Mouse (Mus musculus): ENCODE measurements at regions not wholly inside any gene's neighbourhood (a gene's known extent, or its start where the extent isn't known, plus 50 kb on each side); places are given as distances from the start of the nearest gene placed in this dataset.
"Not testable (repeated sequence)": the region's sequence is repeated elsewhere in the genome, so short reads cannot be mapped to it uniquely, and the experiment has no call there.

DNA sequence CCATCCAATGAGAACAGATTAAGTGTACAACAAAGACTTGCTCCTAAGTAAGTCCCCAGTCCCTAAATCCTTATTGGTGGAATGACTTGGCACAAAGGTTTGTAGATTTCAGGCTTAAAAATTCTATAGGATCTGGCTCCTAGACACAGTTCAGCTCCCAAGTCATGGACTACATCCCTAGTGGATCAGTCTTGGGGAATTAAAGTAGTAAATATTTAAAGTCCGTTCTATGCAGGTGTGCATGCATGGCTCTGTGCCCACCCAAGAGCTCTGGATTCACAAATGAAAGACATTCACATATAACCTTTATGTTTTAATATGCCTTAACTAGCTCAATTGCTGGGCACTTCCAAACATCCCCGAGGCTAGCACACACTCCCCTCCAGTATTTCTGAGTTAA, 162.8 kb downstream of the Akr1d1 start:
- DNase-seq (ENCODE audit: low spot score): no peak

DNA sequence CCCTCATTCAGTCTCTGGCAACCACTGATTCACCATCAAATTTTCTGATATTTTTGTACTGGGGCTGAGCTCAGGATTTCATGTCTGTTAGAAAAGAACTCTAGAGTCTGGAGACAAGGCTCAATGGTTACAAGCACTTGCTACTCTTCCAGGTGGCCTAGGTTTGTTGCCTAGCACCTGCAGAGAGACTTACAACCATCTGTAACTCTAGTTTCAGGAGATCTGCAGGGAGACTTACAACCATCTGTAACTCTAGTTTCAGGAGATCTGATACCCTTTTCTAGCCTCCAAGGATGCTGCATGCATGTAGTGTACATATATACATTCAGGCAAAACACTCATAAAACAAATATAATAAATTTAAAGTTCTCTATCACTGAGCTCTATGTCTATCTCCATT, 166.1 kb downstream of the Akr1d1 start:
- DNase-seq (ENCODE audit: low spot score): no peak

DNA sequence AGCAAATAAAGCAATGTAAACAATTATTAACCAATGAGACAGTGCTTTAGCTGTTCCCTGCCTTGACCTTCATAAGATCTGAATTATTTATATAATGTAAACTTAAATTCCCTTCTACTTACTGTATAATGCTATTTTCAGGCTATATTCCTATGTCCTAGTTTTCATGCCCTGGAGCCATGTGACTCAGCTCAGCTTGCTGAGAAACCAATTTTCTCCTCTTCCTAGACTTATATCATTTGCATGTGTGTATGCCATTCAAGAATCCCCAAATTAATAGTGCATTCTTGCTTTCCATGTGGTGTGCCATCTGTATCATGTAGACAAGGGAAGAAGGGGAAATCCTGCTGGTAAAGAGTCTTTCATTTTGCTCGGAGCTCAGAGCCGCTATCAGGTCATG, 166.7 kb upstream of the Trim24 start:
- no peak for DNase-seq (ENCODE audit: low spot score)

DNA sequence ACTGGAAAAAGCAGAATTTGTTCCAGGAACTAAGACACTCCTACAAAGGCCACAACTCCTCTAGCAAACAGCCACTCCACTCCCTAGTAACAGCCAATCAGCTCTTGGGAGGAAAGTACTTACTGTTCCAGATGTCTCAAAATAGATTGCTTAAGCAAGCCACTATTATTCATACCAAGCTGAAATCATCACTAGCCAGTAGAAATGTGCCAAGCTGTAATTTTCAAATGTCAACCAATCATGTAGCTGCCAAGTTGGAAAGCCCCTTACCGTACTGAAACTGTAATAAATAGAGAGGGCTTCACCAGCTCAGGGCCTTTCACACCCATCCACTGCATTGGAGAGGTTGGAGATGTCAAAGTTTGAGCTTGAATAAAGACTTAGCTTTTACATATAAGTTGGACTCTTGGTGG, 164.9 kb upstream of the Trim24 start:
- no peak for DNase-seq (ENCODE audit: low spot score)

DNA sequence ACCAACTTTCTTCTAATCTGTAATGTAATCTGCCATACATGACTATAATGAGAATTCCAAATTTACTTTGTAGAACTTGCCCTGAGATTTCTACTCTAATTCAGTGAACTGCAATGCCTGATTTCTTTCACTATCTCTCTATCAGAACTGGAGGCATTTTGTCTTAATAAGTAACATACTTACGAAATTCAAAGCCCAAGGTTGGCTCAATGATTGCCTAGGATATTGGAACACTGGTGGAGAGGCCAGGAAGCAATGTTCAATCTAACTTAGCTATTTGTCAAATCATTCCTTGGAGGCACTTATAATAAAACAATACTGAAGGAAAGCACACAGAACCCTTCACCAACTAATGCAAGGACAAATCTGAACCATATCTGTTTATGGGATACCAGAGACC, 162.9 kb upstream of the Trim24 start:
- not testable (repeated sequence) for DNase-seq (ENCODE audit: low spot score)

DNA sequence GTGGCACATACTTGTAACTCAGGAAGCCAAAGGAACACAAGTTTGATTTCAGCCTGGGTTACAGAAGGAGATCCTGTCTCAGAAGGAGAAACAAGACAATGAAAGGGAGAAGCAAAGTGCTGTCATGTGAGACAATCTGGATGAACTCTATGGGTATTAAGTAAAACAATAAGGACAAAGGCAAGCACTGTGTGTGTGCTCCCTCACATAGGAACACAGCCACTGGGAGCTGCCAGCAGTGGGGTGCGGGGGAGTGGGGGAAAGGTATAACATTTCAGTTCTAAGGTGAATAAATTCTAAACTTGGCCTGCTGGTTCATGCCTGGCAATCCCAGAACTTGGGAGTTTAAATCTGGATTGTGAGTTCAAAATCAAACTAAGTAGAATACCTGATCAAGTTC, 158.8 kb upstream of the Trim24 start:
- no peak for DNase-seq (ENCODE audit: low spot score)

DNA sequence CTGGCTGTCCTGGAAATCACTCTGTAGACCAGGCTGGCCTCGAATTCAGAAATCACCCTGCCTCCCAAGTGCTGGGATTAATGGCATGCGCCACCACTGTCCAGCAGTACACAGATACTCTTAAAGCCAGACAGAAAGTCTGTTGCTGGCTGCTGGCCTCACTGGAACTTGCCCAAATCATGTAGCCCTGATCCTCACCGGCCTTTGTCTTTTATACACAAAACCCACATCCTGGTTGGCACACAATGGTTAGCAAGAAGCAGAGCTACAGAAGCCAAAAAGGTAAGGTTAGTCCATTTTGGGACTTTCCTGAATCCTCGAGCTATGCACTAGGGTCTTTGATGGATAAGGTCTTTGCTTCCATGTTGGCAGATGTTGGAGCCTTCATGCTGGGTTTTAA, 157.2 kb upstream of the Trim24 start:
- no peak for DNase-seq (ENCODE audit: low spot score)

DNA sequence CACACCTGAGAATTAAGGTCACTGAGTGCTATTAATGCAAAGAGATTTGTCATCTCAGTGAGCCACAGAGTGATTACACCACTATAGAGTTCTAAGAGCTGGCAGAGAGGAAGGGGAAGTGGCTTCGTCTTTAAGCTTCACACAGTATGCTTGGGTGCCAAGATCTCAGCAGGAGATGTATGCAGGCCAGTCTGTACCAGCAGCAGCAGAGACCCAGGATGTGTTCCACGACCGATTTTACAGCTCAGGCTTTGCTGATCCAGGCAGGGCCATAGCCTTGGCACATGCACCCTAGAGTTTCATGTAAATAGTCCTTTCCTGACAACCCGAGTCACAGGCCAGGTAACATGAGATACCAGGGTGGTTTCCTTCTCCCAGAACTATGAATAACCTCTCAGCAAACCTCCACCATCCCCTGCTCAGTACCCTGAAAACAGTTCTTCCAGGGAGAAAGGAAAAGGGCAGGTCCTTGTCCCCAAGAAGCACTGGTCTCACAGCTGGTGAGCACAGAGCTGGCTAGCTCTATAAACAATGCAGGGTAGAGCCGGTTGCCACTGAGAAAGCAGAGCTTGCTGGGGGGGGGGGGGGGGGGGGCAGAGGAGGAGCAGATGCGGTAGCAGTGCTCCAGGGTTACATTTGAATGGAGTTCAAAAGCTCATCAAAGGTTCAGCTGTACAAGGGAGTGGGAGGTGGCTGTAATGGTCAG, 156.2 kb upstream of the Trim24 start:
- no peak for DNase-seq (ENCODE audit: low spot score)

DNA sequence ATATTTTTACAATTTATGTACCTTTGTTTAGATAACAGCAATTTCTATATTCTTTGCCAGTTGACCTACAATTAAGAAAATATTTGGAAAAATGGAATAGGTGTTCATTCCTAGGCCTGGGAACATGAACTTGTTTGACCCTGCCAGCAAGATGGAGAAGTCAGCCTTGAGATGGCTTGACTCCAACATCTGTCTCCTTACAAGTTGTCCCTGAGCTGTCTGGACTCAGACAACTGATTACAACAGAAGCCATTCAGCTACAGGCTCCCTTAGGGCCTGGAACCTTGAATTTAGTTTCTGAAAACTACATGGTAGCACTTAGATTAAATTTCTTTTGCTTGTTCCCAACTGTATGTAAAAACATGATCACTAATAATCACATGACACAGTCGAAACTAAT, 148.9 kb upstream of the Trim24 start:
- no peak for DNase-seq (ENCODE audit: low spot score)

DNA sequence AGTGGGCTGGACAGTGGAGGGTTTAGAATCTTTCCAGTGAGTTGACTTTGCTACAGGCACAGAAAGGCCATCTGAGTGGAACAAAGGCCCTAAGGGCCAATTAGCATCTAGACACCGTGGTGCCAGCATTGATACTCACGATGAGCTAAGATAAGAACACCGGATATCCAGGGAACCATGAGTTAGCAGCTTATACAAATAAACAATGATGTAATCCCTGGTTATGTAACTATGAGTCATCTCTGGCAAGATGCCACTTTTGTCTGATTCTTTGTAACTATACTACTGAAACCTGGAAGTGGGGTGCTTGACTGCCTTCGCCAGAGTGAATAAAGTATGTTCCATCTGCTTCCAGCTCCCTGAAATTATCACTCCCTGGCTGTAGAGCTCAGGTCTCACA, 147.3 kb upstream of the Trim24 start:
- peak; percentile 62 for DNase-seq (ENCODE audit: low spot score)

DNA sequence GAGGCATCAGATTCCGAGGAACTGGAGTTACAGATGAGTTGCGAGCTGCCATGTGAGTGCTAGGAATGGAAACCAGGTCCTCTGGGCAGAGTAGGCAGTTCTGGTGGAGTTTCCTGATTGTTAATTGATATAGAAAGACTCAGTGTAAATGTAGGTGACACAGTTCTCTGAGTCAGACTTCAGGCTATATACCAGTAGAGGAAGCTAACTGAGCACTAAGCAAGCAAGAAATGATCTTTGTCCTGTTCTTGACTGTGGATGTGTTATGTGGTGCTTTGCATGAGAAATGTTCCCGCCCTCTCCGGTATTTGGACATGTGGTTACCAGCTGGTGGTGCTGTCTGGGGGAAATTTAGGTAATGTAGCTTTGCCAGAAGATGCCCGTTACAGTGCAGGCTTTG, 146.4 kb upstream of the Trim24 start:
- DNase-seq (ENCODE audit: low spot score): no peak

DNA sequence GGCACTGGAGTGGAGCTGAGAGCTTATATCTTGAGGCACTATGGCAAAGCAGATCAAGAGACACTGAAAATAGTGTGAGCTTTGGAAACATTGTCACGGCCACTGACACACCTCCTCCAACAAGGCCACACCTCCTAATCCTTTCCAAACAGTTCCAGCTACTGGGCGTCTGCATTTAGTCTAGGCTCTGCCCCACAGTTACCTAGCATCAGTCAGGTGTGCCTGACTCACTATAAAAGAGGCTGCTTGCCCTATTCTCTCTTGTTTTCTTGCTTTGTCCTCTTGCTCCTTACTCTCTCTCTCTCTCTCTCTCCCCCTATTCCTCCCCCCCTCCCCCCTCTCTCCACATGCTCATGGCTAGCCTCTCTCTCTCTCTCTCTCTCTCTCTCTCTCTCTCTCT, 142.0 kb upstream of the Trim24 start:
- no peak for DNase-seq (ENCODE audit: low spot score)

DNA sequence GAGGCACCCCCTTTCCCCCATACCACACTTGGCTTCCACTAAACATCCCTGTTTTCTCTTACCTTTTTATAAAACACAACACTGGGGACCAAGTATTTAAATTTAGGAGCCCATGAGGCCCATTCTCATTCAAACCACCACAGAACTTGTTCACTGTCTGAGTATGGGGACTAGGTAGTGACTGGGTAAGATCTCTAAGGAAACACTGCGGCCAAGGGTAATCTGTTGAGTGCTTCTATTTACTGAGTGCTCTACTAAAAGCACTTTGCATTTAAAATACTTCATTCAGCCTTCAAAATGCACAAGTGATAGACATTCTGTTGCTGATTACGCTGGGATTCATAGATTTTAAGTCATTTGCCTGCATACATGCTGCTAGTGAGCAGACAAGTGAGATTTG, 141.4 kb upstream of the Trim24 start:
- no peak for DNase-seq (ENCODE audit: low spot score)

DNA sequence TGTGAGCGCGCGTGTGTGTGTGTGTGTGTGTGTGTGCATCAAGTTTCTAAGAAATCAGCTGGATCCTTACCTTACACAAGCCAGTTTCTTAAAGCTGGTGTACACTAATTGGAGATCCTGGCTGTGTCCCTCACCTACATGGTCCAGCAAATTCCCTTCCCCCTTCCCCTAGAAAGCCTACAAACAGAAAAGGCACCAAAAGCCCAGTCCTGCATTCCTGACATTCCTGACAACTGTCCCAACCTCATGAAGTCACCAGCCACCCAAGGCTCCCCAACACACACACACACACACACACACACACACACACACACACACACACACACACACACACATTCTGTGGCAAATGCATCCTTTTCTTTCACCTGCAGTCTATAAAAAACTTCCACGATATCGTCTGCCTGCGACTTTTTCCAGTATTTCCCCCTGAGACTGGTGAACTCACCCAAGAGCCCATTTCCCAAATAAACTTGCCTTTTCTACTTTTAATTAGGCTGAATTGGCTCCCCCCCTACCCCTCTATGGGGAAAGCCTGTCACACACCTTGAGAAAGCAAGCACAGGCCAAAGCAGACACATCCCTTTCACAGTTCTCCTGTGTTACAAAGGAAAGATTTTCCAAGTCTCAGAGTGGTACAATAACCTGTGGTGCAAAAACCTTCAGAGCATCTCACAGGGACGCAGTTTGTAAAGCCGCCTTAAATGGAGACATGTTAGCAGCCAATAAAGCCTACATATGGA, 139.9 kb upstream of the Trim24 start:
- DNase-seq (ENCODE audit: low spot score): no peak

DNA sequence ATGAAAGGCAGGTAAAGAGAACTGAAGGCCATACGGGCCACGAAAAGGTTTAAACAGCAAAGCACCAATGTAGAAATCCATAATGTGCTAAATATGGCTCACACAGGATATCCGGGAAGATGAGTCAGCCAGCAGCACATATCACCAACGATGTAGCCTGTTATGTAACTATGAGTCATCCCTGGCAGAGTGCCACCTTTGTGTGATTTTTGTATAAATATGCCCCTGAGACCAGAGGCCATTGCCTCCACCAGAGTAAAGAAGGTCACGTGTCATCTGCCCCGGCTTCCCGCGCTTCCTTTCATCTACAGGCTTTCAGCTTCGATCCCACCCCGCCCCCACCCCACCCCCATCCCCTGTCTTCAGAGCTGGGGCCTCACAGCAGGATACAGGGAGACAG, 138.2 kb upstream of the Trim24 start:
- peak; percentile 53 for DNase-seq (ENCODE audit: low spot score)

DNA sequence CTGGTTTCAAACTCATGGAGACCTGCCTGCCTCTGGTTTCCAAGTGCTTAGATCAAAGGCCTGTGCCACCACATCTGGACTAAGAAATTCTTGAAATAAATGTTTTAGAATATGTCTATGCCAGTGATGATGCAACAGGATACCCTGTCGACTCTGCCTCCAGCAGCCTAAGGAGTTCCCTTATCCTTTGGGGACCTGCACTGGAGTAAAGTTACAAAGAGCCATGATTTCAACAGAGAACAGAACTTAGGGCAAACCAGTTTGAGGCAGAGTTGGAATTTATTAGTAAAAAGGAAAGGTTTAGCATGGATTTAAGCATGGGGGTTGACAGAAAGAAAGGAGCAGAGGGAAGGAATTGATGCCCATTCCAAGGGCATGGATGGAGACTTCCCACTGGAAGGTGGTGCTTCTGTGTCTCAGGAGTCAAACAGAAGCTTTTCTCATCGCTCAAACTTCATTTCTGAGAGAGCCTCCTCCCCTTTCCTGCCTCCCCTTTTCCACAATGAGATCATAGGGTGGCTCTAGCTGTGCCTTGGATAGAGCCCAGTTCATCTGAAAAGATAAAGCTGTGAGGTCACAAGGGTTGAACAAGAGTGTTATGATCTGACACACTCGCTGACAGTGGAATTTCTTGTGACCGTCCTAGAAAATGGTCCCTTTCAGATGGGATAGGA, 135.2 kb upstream of the Trim24 start:
- no peak for DNase-seq (ENCODE audit: low spot score)

DNA sequence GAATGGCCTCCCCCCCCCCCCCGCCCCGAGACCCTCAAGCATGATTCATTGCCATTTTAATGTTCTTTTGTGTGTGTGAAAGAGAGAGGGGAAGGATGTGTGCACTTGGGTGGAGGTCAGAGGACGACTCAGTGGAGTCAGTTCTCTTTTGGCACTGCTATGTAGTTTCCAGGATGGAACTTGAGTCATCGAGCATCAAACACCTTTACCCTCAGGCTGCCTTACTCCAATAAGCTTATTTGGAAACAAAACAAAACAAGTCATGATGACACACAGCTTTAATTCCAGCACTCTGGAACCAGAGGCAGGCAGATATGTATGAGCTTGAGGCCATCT, 134.7 kb upstream of the Trim24 start:
- no peak for DNase-seq (ENCODE audit: low spot score)

DNA sequence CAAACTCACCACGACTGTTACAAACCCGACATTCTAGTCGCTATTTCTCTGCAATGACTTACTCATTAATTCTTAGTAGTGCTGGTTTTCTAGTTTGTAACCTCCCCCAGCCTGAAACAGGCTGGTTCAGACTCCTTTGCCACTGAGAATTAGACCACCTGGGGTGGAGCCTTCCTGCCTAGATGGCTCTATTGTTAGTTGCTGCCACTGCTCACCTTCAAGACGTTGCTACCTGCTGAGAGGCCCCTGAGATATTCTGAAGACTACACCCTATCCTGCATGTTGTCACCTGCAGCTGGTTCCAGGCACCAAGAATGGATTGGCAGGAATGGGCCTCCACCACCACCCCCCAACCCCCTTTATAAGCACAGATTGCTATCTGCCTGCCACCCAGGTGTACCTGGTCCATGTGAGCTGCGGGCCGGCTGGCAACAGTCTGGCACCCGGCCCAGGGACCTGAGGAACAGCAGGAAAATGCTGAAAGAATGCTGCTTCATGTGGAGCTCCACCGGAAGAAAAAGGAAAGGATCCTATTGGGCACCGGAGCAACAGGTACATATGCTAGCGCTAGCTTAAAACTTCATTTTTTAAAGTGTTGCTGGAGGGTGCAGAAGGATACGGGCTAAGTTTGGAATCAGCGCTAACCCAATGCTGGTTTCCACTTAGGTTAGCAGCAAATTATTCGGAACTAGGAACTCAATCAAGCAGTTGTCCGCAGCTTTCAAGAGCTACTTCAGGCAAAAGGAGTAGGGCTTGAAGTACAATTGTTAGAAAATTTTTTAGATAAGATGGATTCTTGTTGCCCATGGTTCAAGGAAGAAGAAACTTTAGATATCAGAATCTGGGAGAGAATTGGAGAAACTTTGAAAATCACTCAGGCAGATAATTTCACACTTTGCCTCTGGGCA, 129.4 kb upstream of the Trim24 start:
- no peak for DNase-seq (ENCODE audit: low spot score)

DNA sequence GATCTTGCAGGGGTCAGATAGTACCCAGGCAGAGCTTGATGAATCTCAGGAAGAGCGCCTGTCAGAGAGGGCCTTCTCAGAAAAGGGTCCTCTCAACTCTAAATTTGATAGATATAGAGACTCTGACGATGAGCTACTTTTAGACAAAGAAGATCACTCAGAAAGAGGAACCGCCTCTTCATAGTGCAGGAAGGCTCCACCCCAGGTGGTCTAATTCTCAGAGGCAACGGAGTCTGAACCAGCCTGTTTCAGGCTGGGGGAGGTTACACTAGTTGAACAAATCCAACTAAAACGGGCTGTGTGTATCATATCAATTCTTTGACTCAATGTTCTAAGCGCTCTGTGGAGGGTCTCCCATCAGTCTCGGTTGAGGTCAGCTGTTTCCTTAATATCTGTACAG, 128.7 kb upstream of the Trim24 start:
- not testable (repeated sequence) for DNase-seq (ENCODE audit: low spot score)

DNA sequence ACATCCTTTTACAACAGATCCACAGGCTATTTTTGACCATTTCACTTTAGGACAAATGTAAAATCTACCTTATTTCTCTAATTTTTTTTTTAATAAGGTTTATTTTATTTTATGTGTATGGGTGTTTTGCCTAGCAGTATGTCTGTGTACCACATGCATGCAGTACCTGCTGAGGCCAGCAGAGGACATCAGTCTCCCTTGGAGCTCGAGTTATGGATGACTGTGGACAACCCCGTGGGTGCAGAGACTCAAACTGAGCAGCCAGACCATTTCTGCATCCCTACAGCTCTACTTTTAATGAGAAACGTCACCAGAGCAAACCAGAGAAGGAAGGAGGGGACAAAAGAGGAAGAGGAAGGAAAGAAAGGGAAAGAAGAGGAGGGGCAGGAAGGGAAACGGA, 125.9 kb upstream of the Trim24 start:
- no peak for DNase-seq (ENCODE audit: low spot score)

DNA sequence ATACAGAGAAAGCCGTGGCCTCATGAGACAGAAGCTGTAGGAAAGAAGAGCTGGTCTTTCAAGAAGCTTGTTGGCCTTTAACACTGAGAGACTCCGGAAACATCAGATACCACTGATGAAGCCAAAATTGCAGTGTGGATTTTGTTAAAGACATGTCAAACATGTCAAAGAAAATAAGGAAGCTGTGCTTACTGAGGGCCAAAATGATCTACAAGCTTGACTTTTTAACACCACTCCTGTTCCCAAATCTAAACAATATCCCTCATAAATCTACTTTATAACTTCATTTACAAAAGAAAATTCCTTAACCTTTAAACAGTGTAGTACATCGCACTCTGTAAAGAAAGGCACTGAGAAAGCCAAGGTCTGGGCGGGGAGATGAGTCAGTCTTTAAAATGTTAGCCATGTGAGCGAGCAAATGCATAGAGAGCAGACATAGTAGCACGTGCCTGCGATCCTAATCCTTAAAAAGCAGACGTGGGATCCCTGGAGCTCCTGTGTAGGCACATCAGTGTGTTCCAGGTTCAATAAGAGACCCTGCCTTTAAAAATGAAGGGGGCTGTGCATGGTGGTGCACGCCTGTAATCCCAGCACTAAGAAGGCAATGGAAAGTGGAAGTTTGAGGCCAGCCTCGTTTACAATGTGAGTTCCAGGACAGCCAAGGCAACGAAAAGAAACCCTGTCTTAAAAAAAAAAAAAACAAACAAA, 125.1 kb upstream of the Trim24 start:
- DNase-seq (ENCODE audit: low spot score): no peak

DNA sequence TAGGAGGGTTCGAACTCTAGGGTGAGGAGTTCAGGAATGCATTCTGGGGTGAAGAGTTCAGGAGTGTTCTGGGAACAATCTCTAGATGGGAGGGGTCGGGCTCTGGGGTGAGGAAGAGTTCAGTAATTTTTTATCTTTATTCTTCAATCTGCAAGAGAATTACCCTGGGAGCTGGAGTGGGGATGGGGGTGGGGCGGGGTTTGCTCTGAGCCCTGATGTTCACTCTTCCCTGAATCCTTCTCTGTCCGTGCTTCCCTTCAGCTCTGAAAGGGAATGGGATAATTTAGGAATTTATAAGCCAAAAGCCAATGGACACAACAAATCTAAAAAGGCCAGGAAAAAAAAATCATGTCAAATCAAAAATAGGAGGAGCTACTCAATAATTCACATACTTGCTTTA, 122.8 kb upstream of the Trim24 start:
- DNase-seq (ENCODE audit: low spot score): not testable (repeated sequence)
